Mouse (Mus musculus): Measurements from ENCODE around the gene Dpf2. TPM values are rescaled to one million over a fixed set of nuclear protein-coding genes. Genes with fewer than 3 reads are reported as not detected.

Gene Dpf2
- polyA plus RNA-seq (2017; shearing (Covaris generic)) = 126 TPM

DNA sequence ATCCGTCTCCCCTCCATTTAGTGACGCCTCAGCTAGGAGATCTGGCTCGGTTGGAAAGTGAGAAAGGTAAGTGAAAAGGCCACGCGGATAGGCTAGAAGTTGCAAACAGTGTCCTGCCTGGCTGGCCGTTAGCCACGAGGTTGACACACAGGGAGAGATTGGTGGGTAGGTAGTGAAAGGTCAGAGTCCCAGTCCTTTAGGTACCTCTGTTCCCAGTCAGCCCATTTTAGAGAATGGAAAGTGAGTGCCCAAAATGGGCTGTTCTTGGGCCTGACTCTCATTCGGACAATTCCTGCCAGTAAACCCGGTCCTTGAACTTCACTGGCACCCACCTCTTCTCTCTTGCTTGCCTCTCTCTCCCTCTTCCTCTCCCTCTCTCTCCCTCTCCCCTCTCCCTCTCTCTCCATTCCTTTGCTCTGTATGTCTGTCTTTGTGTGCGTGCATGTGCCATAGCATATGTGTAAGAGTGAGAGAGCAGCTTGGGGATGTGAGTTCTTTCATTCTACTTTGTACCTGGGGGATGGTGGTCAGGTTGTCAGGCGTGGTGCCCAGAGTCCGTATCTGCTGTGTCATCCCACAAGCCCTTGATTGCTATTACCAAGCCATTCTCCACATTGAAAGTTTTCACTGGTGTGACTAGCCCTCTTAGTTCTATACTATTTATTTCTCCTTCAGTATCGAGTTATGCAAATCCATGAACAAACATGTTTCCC, at the start of gene Dpf2:
Dpf2 (minus strand) TSS at position 4 of the 713 bp plus-strand sequence.

DNA sequence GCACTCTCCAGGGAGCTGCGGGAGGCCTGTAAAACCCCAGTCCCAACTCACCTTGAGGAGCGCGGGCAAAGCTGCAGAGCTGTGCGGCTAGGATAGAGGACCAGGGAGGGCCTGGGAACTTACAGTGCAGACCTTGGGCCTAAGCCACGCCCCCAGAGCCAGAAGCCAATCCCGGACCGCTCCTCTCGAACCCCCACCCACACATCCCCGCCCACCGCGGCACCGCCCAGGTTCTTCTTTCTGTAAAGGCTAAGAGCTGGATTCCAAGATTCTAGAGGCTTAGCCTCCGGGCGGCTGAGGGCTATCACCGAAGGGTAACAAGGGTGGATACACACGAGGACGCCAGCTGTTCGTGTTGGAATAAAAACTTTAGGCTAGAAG, 11.9 kb upstream of the Dpf2 start, which contains the start of gene Cdc42ep2:
Cdc42ep2 (minus strand) TSS at position 104 of the 381 bp plus-strand sequence.

DNA sequence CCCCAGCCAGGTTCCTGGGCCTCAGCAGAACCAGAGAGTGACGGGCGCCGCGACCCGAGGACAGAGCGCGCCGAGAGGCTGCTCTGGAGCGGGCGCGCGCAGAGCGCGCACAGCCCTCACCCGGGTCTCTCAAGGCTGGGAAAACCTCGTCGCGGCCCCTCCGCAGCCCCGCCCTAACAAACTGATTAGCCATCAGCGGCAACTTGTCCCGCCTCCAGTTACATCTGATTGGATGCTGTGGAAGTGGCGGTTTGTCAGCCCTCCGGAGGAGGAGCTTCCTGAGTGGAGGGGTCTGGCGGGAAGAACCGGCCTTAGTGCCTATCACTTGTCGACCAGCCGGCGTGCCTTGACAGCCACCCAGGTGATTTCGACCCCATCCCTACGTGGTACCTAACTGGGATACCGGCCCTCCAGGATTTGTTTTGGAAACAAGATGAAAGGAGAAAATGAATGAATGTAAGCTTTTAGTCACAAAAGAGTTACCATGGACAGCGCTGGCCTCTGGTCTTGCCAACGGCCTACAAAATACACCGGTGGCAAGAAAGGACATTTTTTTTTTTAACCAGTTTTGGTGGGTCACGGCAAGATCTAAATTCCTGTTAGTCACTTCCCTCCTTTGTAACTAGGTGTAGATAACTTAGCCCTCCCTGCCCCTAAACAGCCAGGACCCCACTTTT, 18.7 kb downstream of the Dpf2 start, which contains the start of gene Tigd3:
Tigd3 (minus strand) TSS at position 148 of the 677 bp plus-strand sequence.

DNA sequence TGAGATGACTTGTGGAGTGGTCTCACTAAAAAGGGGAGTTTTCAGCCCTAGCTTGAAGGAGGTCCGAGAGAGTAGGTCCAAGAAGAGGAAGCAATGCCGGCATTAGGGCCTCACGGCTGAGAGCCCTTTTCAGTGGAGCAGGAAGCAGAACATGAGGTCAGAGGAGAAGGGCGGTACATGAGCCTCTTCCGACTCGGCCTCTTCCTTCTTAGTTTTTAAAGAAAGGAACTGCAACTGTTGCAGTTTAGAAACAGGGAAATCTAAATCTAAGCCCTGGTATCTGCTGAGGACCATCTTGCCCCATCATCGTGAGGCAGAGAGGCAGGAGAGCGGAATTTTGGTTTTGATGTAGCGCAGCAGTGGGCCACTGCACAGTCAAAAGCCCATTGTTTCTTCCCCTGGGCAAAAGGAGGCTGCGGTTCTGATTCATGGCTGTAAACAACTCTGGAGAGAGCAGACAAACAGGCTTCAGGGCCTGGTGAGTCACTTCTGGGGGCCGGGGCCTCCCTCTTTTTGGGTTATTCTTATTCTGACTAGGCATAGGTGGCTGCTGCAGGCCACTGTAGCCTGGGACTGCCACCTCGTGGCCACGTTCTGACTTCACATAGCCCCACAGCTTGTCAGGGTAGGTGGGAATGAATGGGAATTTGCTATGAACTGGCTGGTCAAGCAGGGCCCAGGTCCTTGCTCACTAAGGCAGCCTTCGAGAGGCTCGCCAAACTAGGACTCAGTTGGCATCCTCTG, 35.0 kb downstream of the Dpf2 start, which contains the start of gene Slc25a45:
Slc25a45 (plus strand) TSS at position 191 of the 744 bp plus-strand sequence.

DNA sequence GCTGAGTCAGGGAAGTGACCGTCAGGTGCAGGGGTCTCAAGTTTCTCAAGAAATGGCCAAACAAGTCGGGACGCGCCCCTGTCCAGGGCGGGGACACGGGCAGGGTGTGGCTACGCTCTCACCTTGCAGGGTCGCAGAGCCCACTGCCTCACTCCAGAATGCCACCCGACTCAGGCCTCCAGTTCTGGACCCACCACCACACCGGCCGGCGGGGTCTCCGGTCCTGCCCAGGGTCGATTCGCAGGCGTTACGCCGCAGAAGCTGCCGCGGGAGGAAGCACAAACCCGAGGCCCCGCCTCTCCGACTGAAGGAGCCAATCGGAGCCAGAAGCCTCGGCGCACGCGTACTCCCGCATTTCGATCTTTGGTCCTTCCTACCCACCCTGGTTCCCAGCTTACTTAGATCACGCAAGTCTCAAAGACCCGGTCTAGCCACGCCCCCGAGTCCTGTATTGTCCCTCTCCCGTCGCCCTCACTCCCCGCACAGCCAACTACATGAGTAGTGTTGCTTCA, 37.8 kb downstream of the Dpf2 start, which contains the start of gene Frmd8:
Frmd8 (minus strand) TSS at position 306 of the 512 bp plus-strand sequence.

Other genes starting within 250 kb of the Dpf2 start
- 216 TPM for gene Sipa1, start 249.3 kb downstream of the Dpf2 start, polyA plus RNA-seq (2017; shearing (Covaris generic))
- gene Map3k11, start 224.3 kb downstream of the Dpf2 start, polyA plus RNA-seq (2017; shearing (Covaris generic)) = 60.9 TPM
- gene Pcnx3, start 224.1 kb downstream of the Dpf2 start, polyA plus RNA-seq (2017; shearing (Covaris generic)) = 38.2 TPM
- gene Kcnk7, start 208.6 kb downstream of the Dpf2 start, polyA plus RNA-seq (2017; shearing (Covaris generic)) = 5.8 TPM
- gene Ehbp1l1, start 186.7 kb downstream of the Dpf2 start, polyA plus RNA-seq (2017; shearing (Covaris generic)) = 53.7 TPM
- 83.2 TPM for gene Fam89b, start 183.4 kb downstream of the Dpf2 start, polyA plus RNA-seq (2017; shearing (Covaris generic))
- 0.33 TPM for gene Ltbp3, start 172.1 kb downstream of the Dpf2 start, polyA plus RNA-seq (2017; shearing (Covaris generic))
- 62.6 TPM for gene Scyl1, start 141.6 kb downstream of the Dpf2 start, polyA plus RNA-seq (2017; shearing (Covaris generic))
- gene Frmd8, start 37.7 kb downstream of the Dpf2 start, polyA plus RNA-seq (2017; shearing (Covaris generic)) = 120 TPM
- gene Slc25a45, start 35.2 kb downstream of the Dpf2 start, polyA plus RNA-seq (2017; shearing (Covaris generic)) = 21.1 TPM
- 0.30 TPM for gene Tigd3, start 18.9 kb downstream of the Dpf2 start, polyA plus RNA-seq (2017; shearing (Covaris generic))
- gene Cdc42ep2, start 11.8 kb upstream of the Dpf2 start, polyA plus RNA-seq (2017; shearing (Covaris generic)) = 0.29 TPM
- 35.9 TPM for gene Pola2, start 51.2 kb upstream of the Dpf2 start, polyA plus RNA-seq (2017; shearing (Covaris generic))
- not detected for gene Slc22a20, start 73.1 kb upstream of the Dpf2 start, polyA plus RNA-seq (2017; shearing (Covaris generic))
- gene Capn1, start 102.9 kb upstream of the Dpf2 start, polyA plus RNA-seq (2017; shearing (Covaris generic)) = 43.6 TPM
- 55.4 TPM for gene Syvn1, start 133.6 kb upstream of the Dpf2 start, polyA plus RNA-seq (2017; shearing (Covaris generic))
- gene Mrpl49, start 144.8 kb upstream of the Dpf2 start, polyA plus RNA-seq (2017; shearing (Covaris generic)) = 22.8 TPM
- 995 TPM for gene Fau, start 144.8 kb upstream of the Dpf2 start, polyA plus RNA-seq (2017; shearing (Covaris generic))
- gene Znhit2, start 148.2 kb upstream of the Dpf2 start, polyA plus RNA-seq (2017; shearing (Covaris generic)) = 17.7 TPM
- gene Tm7sf2, start 155.4 kb upstream of the Dpf2 start, polyA plus RNA-seq (2017; shearing (Covaris generic)) = 6.2 TPM
- 79.3 TPM for gene Vps51, start 164.2 kb upstream of the Dpf2 start, polyA plus RNA-seq (2017; shearing (Covaris generic))
- gene Tmem262, start 167.0 kb upstream of the Dpf2 start, polyA plus RNA-seq (2017; shearing (Covaris generic)) = not detected
- 1.2 TPM for gene Gm28374, start 169.2 kb upstream of the Dpf2 start, polyA plus RNA-seq (2017; shearing (Covaris generic))
- 26.0 TPM for gene Zfpl1, start 171.9 kb upstream of the Dpf2 start, polyA plus RNA-seq (2017; shearing (Covaris generic))
- 0.80 TPM for gene Cdca5, start 172.0 kb upstream of the Dpf2 start, polyA plus RNA-seq (2017; shearing (Covaris generic))
- not detected for gene AC131692.1, start 181.4 kb upstream of the Dpf2 start, polyA plus RNA-seq (2017; shearing (Covaris generic))
- not detected for gene Naaladl1, start 192.8 kb upstream of the Dpf2 start, polyA plus RNA-seq (2017; shearing (Covaris generic))
- 6.3 TPM for gene Sac3d1, start 205.6 kb upstream of the Dpf2 start, polyA plus RNA-seq (2017; shearing (Covaris generic))
- 28.8 TPM for gene Snx15, start 215.3 kb upstream of the Dpf2 start, polyA plus RNA-seq (2017; shearing (Covaris generic))
- gene Batf2, start 228.0 kb upstream of the Dpf2 start, polyA plus RNA-seq (2017; shearing (Covaris generic)) = not detected
- 38.1 TPM for gene Arl2, start 228.5 kb upstream of the Dpf2 start, polyA plus RNA-seq (2017; shearing (Covaris generic))